Mouse (Mus musculus) retina, postnatal 7 days (tissue): ENCODE measurements around the gene Ptprn.

Experiments
- DNase-seq: peaks from one replicate; pipeline ENCODE4 v3.0.0-alpha.2; 2012; ENCODE audit warnings: low read depth, low spot score

The Ptprn gene

DNA sequence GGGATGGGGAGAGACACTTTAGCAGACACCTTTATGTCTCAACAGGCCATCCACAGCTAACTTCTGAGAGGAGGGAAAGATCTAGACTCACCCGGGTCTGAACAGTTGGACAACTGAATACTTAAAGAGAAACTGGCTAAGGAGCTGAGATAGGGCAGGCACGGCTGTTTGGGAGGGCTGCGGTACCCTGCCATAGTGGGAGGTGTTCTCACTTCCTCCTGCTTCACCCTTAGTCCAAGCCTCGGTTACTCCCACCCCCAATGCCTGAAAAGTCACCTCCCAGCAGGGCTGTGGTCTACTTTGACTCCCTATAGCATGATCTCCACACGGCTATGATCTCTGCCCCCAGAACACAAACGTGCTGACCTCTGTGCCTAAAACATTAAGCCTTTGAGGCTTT is 40.8 kb downstream of the Ptprn start:
- DNase-seq: no peak

DNA sequence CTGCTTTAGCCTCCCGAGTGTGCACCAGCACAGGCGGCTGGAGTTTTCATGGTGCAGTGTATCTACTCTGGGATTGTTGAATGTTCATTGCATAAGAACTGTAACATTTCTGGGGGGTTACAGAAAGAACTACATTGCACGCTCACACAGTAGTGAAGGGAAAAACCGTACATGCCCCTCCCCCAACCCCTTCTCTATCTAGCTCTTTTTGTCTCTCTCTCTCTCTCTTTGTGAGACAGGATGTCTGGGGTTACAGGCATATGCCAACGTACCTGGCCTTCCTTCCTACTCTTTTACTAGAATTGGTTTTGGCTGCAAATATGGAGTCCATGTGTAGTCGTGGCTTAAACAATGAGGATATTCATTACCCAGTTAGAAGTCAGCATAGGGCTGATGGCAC is 41.4 kb downstream of the Ptprn start:
- DNase-seq: no peak

DNA sequence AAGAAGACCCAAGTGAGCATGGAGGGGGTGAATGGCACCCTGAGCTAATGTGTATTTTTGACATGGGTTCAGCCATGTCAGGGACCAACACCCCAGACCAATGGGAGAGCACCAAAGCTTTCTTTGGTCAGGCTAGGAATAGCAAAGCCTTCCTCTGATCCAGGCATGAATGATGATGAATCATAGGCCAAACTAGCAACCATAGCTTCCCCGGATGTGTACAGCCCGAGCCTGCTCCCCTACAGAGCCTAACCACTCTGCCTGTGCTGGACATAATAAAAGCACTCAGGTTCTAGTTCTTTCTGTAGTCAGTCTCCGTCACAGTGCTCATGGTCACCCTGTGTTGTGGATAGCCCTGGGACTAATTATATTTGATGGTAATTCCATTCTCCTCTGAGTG is 42.8 kb downstream of the Ptprn start:
- no peak for DNase-seq

DNA sequence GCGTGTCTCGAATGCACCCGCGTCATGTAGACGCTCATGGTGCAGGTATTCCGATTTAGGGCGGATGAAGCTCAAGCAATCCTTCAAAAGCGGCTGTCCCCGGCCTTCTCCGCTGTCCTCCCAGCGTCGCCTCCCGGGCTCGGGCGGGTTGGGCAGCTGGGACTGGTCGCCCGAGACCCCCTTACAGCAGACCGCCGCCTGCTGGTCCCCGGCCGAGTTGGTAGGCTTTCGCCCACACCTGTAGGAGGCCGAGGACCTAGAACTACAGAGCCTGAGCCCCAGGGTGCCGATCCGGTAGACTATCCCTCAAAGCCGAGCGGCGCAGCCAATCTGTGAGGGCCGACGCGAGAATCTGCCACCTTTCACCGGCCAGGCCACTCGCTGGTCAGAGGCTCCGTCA is 44.8 kb downstream of the Ptprn start, which contains the start of gene Tuba4a:
Tuba4a (minus strand) TSS at position 335 of the 400 bp plus-strand sequence.
- DNase-seq: no peak

DNA sequence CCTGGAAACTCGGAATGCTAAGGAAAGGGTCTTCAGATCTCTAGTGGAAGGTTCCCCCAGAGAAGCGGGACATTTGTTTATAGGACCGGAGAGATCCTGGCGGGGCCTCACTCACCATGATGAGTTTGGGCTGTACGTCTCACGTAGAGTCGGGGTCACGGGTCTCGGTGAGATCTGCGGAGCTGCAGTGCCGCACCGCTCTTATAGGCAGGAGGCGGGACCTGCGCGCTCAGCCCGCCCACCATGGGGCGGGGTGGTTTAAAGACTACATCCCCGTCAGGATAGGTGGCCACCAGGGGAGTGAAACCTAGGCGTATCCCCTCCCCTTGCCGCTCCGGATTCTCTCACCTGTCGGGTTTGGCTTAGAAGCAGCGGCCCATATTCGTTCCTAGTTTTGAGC is 45.2 kb downstream of the Ptprn start:
- DNase-seq: no peak

DNA sequence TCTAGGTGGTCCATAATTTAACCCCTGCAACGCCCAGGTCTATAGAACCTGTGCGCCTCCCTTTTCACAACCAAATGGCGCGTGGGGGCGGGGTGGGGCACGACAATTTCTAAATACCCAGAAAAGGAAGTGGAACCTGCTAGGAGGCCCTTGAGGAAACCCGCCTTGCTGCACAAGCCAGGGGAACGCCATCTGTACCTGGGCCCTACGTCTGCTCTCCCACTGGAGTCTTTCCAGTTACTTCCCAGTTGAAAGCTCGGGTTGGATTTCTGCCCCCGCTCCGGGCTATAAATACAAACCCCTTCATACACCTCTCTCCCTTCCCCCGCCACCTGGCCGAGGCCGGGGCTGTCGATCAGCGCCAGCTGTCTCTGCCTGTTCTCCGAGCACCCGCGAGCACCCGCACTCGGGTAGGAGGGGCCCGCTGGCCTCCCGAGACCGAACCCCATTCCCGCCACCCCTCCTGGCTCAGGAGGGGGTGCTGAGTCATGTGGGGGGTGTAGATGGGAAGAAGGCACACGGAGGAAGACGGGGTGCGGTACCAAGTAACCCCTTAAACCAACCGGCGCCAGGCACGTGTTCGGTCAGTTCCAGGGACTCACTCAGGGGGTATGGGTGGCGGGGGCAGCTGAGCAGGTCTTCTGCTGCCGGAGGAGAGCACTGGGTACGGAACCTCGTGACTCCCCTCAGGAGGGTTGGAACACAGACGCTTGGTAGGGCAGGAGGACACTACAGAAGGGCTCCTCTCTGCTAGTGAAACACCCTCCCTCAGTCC is 45.9 kb downstream of the Ptprn start:
- DNase-seq: no peak

DNA sequence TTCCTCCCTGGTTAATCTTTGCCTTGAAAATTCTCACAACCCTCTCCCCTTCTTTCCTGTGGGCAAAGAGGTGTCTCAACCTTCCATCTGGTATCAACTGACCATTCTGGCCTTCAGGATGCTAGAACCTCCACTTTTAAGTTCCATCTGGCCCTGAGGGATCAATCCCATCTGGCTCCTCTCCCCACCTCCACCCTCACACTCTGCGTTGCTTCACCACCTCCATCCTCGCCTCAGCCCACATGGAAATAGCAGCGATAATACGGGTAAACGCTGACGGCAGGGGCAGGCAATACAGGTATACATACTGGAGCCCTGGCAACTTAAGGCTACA is 46.4 kb downstream of the Ptprn start:
- no peak for DNase-seq

DNA sequence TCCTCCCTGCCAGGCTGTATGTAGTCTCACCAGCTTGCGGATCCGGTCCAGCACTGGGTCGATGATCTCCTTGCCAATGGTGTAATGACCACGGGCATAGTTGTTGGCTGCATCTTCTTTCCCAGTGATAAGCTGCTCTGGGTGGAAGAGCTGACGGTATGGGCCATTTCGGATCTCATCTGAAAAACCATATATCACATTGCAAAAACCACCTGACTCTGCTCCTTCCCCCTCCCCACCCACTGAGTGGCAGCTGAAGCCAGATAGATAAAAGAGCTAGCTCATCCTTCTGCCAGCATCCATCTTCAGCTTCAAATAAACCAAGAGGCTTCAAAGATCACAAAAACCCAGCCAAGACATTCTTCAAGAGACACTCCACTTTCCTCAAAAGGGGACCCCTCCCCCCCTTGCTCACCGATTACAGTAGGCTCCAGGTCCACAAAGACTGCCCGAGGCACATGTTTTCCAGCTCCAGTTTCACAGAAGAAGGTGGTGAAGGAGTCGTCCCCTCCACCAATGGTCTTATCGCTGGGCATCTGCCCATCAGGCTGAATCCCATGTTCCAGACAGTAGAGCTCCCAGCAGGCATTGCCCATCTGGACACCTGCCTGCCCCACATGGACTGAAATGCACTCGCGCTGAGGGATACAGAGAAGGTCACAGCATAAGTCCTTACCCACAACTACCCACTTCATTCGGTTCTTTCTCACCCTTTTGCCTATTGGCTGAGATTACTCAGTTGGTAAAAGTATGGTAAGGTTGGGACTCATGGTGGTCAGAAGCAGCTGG is 47.3 kb downstream of the Ptprn start:
- no peak for DNase-seq

DNA sequence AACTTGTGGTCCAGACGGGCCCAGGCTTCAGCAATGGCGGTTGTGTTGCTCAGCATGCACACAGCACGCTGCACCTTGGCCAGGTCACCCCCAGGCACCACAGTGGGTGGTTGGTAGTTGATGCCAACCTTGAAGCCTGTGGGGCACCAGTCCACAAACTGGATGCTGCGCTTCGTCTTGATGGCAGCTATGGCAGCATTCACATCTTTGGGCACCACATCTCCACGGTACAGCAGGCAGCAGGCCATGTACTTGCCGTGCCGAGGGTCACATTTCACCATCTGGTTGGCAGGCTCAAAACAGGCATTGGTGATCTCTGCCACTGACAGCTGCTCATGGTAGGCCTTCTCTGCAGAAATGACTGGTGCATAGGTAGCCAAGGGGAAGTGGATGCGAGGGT is 48.5 kb downstream of the Ptprn start:
- DNase-seq: no peak

DNA sequence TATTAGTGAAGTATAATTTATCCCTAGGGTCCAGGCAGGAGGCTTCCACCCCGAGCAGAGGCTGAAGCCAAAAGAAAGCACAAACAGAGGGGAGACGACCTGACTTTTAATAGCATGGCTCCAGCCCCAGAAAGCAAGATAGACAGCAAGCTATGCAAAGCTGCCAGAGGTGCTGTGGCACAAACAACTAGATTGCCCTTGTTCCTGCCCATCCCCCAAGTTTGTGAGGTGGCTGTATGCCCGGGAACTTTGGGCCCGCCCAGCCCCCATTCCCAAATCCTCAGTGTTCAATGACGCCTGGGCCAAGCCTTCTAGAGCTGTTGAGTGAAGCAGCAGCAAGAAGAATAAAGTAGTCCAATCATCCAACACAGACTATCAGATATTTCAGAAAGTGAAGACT is 49.4 kb downstream of the Ptprn start:
- DNase-seq: no peak

DNA sequence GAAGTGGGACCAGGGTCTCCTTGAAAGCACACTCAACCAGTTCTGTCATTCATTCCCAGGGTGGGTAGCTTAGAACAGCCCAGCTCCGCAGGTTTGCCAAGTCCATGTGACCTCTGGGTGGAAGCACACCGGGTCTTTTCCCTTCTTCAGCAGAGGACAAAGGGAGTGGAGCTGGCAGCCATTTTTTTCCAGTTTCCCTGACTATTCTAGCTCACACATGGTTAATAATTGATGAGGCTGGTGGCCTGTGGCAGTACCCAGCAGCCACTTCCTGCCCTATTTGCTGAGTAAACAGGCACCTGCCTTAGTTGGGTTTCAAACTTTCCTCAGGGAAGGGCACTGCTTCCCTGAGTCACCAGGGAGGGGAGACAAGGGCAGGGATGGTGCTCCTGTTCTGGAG is 49.9 kb downstream of the Ptprn start:
- DNase-seq: no peak

DNA sequence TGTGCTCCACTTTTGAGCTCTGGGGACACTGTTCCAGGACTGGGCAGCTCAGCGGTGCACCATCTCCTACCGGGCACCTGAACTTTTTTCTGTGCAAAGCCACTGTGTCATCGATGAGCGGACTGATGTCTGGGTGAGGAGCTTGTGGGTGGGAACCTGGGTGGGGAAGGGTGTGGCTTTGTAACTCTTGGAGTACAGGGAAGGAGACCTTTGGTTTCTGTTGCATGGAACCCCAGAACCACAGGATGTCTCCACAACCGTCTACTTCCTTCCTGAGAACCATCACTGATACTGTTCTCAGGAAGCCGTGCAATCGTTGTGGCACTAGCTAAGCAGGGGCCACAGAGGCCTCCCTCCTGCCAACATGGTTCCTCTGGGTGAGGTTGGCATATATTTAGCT is 51.2 kb downstream of the Ptprn start:
- no peak for DNase-seq

DNA sequence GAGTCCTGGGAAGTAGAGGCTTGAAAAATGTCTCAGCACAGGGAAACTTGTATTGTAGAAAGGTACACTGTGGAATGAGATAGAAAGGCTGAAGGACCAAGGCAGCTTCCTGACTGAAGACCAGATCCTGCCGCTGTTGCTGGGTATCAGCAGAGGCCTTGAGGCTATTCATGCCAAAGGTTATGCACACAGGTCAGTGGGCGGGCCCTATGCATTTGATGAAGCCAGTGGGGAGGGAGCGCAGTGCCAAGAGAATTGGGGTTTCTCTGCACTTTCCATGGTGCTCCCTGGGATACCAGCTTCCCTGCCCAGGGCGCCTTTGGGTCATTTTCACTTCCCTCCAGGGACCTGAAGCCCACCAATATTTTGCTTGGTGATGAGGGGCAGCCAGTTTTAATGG is 51.8 kb downstream of the Ptprn start:
- DNase-seq: no peak

DNA sequence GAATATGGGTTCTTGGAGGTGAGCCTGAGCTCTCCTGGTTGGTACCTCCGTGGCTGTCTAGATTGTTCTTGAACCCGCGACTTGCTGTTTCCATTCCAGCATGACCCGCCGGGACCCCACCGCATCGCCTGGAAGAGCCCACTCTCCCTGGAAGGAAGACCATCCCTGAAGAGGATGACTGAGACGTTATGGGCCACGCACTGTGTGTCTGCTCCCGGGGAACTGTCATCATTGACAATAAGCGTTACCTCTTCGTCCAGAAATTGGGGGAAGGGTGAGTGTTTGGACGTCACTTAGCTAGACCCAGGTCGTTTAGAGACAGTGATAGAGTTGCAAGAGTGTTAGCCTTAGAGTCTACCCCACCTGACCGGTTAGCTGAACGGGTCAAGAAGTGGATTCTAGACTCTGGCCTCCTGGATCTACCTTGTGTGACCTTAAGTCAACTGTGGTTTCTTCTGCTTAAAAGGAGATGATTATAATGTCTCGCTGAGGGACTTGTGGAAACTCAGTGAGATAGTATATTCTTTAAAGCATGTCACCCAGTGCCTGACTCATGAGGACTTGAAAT is 53.1 kb downstream of the Ptprn start:
- DNase-seq: no peak

DNA sequence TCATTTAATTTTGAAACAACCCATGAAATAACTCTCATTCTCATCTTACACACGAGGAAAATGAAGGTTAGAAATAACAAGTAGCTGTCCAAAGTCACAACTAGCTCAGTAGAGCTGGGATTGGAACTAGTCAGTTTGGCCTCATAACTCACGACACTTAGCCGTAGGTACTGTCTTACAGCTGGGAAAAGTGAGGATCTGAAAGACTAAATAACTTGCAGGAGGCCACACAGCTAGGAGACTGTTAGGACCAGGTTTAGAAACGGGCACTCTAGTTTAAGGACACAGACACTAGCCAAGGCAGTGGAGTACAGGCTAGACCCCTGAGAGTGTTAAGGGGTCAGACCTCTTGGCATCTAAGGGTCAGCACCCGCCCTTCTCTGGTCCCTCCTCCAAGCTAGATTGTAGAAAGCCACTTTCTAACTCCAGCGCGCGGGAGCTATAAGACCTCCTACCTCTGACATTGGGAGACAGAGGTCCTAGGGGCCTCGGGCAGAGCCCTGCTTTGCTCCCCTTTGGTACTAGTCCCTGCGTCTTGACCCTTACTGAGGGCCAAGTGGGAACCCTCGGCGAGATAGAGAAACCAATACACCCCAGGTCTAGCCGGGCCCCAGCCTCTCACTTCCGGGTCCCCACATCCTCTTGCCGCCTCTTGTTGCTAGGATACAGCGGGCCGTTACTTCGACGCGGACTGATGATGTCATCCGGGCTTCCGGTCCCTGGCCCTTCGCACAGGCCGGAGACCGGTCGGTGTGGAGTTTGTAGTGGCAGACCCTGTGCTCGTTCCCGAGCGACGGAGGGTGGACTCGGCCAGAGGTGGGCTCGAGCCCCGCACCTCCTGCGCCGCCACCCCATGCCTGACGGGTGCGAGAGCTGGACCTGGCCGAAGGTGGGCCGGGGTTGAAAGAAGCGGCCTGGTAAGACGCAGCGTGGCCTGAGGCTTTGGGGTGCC is 53.9 kb downstream of the Ptprn start, which contains the start of the genes Glb1l and Stk16:
Glb1l (minus strand) TSS at position 678 of the 952 bp plus-strand sequence.
Stk16 (plus strand) TSS at position 703 of the 952 bp plus-strand sequence.
- DNase-seq: peak; percentile 93

DNA sequence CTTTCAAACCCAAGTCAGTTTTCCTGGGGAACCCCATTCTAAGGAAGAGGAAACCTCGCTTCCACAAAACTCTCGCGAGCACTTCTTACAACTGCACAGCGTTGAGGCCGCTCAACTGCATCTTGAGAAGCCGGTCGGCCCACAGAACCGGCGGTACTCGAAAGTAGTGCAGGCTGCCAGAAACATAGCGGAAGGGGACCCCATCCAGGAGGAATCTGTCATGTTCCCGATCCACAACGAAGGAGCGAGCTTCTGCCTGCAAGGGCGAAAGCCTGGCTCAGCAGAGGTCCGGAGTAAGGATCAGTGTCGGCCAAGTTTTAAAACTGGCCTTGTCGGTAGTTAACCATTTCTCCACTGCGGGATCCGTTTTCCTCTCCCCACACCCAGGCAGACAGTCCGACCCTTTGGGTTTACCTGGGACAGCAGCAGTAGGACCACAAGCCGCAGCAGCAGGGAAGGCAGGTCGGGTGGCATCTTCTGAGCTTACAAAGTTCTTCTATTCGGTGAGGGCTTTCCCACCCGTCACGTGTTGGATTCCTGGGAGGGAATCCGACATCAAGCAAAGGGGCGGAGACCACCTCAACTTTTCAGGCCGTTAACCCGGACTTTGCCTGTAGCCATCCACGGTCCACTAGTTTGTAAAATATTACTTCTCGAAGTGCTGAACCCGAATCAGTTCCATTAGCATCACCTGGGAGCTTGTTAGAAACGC is 55.2 kb downstream of the Ptprn start:
- no peak for DNase-seq

DNA sequence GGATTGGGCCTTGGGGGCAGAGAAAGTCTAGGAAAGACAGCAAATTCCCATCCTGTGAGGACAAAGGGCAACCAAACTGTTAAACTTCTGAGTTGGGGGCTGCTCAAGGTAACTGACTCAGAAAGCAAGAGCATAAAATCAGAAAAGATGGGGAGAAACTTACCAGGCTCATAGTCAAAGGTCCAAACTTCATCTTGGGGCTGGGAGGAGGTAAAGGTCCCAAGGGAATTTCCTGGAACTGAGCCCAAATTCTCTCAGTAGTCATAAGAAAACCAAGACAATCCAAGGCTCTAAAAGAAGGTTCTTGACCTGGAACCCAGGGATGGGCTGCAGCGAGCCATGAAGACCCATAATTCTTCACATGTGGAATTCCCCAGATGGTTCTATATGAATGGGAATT is 63.1 kb downstream of the Ptprn start:
- no peak for DNase-seq
